Mouse (Mus musculus) naive thymus-derived CD4-positive, alpha-beta T cell, adult 2 months (primary cell): ENCODE results near the gene Olfr568.
A peak's percentile ranks its signal among the peaks of the same experiment; 100 is the strongest.

Experiments used
- DNase-seq: peaks from one replicate; pipeline ENCODE4 v3.0.0-alpha.2; 2011; ENCODE audit warnings: low read depth

Gene Olfr568

GRCm38 (mm10) chr7:102876822-102877221, at the start of gene Olfr568:
Gene Olfr568, plus strand, starts transcription at chr7:102877122.
- no peak for DNase-seq

DNA sequence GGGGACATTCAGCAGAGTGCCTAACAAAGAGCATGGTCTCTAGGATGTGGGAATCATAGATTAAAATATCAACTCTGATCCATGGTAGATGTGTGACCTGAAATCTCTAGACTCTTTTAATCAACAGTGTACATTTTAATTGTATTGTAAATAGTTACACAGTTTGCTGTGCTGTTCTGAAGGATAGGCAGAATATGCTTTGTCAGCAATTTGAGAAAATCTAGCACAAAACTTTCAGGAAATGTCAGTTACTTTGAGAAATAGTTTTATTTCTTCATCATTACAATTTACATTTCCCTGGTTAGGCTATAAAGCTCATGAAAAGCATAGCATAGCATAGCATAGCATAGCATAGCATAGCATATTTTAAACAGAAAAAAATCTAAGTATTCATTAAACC, 21.1 kb upstream of the Olfr568 start:
- no peak for DNase-seq

GRCm38 (mm10) chr7:102858665-102859064, 18.3 kb upstream of the Olfr568 start, which contains the start of gene Olfr566:
Gene Olfr566, minus strand, starts transcription at chr7:102858765.
- DNase-seq = no peak

- no peak for DNase-seq
Measured at GRCm38 (mm10) chr7:102890782-102891181, 13.9 kb downstream of the Olfr568 start, which contains the start of gene Olfr569. Gene Olfr569, minus strand, starts transcription at chr7:102890882.

- DNase-seq = no peak
Measured at GRCm38 (mm10) chr7:102915261-102915660, 38.3 kb downstream of the Olfr568 start.

DNA sequence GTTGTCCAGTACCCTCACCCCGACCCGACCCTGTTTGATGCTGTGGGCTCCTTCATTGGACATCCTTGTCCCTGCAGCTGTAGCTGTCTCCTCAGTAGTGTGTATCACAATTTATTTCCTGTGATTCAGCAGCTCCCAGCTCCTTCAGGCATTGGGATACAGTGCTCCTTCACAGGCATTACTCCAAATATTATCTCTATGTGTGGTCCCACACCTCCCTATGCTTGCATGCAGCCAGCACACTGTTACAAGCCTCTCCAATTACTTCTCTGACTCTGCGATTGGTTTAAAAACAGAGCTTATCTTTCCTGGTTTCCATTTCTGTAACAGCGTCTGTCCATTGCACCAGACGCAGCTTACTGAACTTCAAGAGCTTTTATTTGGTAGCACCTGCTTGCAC, 39.5 kb downstream of the Olfr568 start:
- no peak for DNase-seq

DNA sequence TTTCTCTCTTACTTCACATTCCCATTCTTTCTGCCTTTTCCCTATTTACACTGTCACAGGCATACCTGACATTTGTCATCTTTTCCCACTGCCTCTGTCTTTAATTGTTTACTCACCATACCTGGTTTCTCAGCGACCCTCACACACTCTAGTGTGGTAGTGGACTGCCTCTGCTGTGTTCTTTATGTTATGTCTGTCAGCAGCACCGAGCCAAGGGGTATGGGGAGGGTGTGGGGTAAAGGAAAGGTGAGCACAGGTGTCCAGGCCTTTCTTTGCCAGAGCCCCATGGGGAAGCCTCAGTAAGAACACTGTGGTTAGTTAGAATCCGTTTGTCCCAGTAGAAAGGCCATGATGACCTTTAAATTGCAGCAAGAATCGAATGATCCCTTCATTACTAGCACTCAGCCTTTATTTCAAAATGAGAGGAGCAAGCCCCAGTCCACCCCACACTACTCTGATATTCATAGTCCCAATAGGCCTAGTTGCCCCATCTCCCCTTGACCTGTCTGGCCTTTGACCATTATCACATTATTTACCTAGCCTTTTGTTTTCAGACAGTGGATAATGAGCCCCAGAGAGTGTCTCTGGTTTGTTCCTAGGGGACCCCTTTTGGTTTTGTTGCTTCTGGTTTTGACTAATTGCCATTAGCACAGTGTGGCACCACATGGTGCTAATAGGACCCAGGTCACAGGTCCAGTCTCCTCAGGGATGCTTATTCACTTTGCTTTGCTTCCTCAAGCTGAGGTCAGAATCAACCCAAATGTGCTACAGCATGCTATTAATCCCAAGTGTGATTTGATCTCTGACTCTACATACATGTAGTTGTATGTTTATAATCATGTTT, 40.3 kb downstream of the Olfr568 start, which contains the start of gene Olfr571:
TSS of gene Olfr571 (minus strand) at position 505 of the 844 bp plus-strand sequence.
- DNase-seq = no peak

DNA sequence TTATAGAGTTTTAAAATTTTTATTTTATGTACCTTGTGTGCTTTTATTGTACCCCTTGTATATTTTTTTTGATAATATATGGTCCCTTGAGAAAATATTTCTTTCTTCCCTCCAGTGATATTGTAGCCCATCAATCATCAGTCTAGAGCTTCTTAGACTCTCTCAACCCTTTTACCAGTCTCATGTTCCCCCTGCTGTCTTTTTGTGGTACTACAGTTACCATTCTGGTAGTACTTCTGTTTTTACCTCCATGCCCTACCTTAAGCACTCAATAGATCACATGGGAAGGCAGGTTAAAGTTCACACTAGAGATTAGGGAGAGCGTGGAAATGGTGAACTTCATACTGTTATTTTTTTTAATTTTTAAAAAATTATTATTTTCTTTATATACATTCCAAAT, 42.7 kb downstream of the Olfr568 start:
- peak; percentile 43 for DNase-seq

- no peak for DNase-seq
Measured at GRCm38 (mm10) chr7:102924109-102924508, 47.2 kb downstream of the Olfr568 start, which contains the start of gene Olfr572. Gene Olfr572, plus strand, starts transcription at chr7:102924409.

- DNase-seq = no peak
Measured at GRCm38 (mm10) chr7:102927105-102927504, 50.2 kb downstream of the Olfr568 start.
